Mouse (Mus musculus): ENCODE results near the gene Rftn1. TPM values are rescaled to one million over a fixed set of nuclear protein-coding genes. Genes with fewer than 3 reads are reported as not detected.
"Not testable (repeated sequence)": the region's sequence is repeated elsewhere in the genome, so short reads cannot be mapped to it uniquely, and the experiment has no call there.

Rftn1 gene
- polyA plus RNA-seq, 1 experiment: 18.6 TPM

DNA sequence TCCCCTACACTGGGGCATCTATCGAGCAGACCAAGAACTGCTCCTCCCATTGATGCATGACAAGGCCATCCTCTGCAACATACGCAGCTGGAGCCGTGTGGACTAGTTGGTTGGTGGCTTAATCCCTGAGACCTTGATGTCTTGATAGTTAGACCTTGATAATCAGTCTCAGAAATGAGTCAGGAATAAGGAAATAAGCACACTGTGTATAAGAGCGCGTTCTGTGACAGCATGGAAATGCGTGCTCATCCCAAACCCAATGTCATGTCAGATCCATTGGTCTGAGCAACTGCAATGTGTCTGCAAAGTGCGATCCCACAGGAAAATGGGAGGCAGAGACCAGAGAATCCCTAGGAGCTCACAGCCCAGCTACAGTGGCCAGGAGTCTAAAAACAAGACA lies 21.3 kb upstream of the Rftn1 start:
- Histone ChIP-seq H3K4me3 (ENCODE audit: insufficient read depth, low read depth, low read length) (no peak overlapping the region), H3K27me3 (replicated peaks; ENCODE audit: control insufficient read depth, insufficient read depth, low read length) (no peaks in the 10 kb centered on the region), H3K36me3 (ENCODE audit: control insufficient read depth, insufficient read depth, low read length) (no peaks in the 10 kb centered on the region), H3K27ac (ENCODE audit: insufficient read depth, low read depth, low read length) (no peak overlapping the region), H3K4me1 (ENCODE audit: control insufficient read depth, insufficient read depth, low read length) (no peaks in the 10 kb centered on the region)
- DNase-seq: no peak
- TF ChIP-seq CTCF (conservative IDR thresholded peaks at IDR 0.05; ENCODE audit: insufficient read depth, insufficient read length, low read depth, low read length): no peak
- no peak for TF ChIP-seq POLR2A (IDR thresholded peaks at IDR 0.05; ENCODE audit: low read depth, low read length)
- WGBS: 90% methylated on average over 7 of the region's 7 CpGs

DNA sequence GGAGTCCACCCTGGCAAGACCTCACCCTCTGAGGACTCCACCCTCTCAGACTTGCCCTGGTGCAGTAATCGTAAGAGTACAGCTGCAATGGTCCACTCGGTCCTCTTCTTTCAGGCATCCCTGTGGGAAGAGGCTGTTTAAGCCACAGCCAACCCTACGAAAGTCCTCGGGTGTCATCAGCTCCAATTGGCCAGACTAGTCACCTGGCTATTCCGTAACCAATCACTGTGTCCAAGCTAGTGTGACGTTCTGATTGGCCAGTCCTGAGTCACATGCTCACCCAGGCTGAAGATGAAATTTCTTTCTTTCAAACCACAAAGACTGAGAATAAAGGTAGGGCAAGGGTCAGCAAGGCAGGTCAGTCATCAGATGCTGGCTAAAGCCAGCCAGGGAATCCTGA lies 19.4 kb upstream of the Rftn1 start:
- no peak for DNase-seq
- 93% methylated on average over 6 of the region's 6 CpGs for WGBS
- H3K27me3 ChIP-seq (replicated peaks; ENCODE audit: control insufficient read depth, insufficient read depth, low read length): no peaks in the 10 kb centered on the region
- no peaks in the 10 kb centered on the region for H3K36me3 ChIP-seq (ENCODE audit: control insufficient read depth, insufficient read depth, low read length)
- no peaks in the 10 kb centered on the region for H3K4me1 ChIP-seq (ENCODE audit: control insufficient read depth, insufficient read depth, low read length)
- TF ChIP-seq POLR2A (IDR thresholded peaks at IDR 0.05; ENCODE audit: low read depth, low read length) (no peak), CTCF (conservative IDR thresholded peaks at IDR 0.05; ENCODE audit: insufficient read depth, insufficient read length, low read depth, low read length) (no peak)
- H3K4me3 ChIP-seq (ENCODE audit: insufficient read depth, low read depth, low read length): no peak overlapping the region
- H3K27ac ChIP-seq (ENCODE audit: insufficient read depth, low read depth, low read length): no peak overlapping the region

DNA sequence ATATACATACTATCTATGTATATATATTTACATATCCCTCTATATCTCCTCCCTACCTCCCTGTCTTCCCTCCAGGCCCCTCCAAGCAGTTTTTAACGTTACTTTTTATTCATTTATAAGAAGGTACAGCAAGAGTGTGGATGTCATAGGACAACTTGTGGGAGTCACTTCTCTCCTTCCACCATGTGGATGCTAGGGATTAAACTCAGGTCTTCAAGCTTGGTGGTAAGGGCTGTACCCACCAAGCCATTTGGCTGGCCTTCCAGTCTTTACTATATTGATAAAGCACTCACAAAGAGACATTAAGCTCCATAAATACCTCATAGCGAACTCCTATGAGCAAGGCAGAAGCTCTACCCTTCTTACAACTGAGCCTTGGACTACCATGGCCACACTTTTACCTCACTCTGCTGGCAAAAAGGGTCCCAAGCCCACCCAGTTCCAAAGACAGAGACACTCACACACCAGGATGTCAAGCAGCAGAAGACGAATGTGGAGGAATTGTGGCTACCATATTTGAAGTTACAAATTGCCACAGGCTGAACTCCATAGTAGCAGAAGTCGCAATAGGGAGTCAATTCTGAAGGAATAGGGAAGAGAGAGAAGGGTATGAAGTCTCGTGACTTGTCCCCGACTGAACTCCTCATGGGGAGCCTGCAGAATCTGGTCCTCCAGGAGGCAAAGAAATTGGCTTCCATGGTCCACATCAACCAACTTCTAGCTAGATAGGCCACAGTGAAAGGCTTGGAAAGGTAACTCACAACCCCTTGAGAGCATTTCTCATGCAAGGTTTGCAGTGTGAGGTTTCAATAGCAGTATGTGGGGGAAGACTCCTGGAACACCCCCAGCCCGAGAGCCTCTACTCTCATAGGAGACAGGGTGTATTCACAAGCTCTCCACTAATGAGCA lies 17.9 kb upstream of the Rftn1 start:
- no peak overlapping the region for H3K27ac ChIP-seq (ENCODE audit: insufficient read depth, low read depth, low read length)
- H3K4me1 ChIP-seq (ENCODE audit: control insufficient read depth, insufficient read depth, low read length): no peaks in the 10 kb centered on the region
- 87% methylated on average over 7 of the region's 7 CpGs for WGBS
- H3K4me3 ChIP-seq (ENCODE audit: insufficient read depth, low read depth, low read length): no peak overlapping the region
- no peaks in the 10 kb centered on the region for H3K27me3 ChIP-seq (replicated peaks; ENCODE audit: control insufficient read depth, insufficient read depth, low read length)
- no peaks in the 10 kb centered on the region for H3K36me3 ChIP-seq (ENCODE audit: control insufficient read depth, insufficient read depth, low read length)
- no peak for TF ChIP-seq POLR2A (IDR thresholded peaks at IDR 0.05; ENCODE audit: low read depth, low read length)
- TF ChIP-seq CTCF (conservative IDR thresholded peaks at IDR 0.05; ENCODE audit: insufficient read depth, insufficient read length, low read depth, low read length): no peak
- no peak for DNase-seq

DNA sequence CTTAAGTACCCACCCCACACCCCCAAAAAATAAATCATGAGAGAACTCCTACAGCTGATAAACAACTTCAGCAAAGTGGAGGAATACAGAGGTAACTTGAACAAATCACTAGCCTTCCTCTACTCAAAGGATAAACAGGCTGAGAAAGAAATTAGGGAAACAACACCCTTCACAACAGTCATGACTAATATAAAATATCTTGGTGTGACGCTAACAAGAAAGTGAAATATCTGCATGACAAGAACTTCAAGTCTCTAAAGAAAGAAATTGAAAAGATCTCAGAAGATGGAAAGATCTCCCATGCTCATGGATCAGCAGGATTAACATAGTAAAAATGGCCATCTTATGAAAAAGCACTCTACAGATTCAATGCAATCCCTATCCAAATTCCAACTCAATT lies 15.8 kb upstream of the Rftn1 start:
- not testable (repeated sequence) for H3K27ac ChIP-seq (ENCODE audit: insufficient read depth, low read depth, low read length); H3K36me3 ChIP-seq (ENCODE audit: control insufficient read depth, insufficient read depth, low read length); H3K4me3 ChIP-seq (ENCODE audit: insufficient read depth, low read depth, low read length); H3K4me1 ChIP-seq (ENCODE audit: control insufficient read depth, insufficient read depth, low read length); H3K27me3 ChIP-seq (replicated peaks; ENCODE audit: control insufficient read depth, insufficient read depth, low read length); DNase-seq
- 96% methylated on average over 1 of the region's 1 CpGs for WGBS

DNA sequence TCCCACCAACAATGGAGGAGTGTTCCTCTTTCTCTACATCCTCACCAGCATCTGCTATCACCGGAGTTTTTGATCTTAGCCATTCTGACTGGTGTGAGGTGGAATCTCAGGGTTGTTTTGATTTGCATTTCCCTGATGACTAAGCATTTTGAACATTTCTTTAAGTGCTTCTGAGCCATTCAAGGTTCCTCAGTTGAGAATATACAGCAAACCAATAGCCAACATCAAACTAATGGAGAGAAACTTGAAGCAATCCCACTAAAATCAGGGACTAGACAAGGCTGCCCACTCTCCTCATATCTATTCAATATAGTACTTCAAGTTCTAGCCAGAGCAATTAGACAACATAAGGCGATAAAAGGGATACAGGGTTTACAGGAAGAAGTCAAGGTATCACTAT lies 15.4 kb upstream of the Rftn1 start:
- H3K27me3 ChIP-seq (replicated peaks; ENCODE audit: control insufficient read depth, insufficient read depth, low read length); H3K27ac ChIP-seq (ENCODE audit: insufficient read depth, low read depth, low read length); H3K4me3 ChIP-seq (ENCODE audit: insufficient read depth, low read depth, low read length); DNase-seq; H3K36me3 ChIP-seq (ENCODE audit: control insufficient read depth, insufficient read depth, low read length); H3K4me1 ChIP-seq (ENCODE audit: control insufficient read depth, insufficient read depth, low read length): not testable (repeated sequence)
- WGBS: 85% methylated on average over 2 of the region's 2 CpGs

DNA sequence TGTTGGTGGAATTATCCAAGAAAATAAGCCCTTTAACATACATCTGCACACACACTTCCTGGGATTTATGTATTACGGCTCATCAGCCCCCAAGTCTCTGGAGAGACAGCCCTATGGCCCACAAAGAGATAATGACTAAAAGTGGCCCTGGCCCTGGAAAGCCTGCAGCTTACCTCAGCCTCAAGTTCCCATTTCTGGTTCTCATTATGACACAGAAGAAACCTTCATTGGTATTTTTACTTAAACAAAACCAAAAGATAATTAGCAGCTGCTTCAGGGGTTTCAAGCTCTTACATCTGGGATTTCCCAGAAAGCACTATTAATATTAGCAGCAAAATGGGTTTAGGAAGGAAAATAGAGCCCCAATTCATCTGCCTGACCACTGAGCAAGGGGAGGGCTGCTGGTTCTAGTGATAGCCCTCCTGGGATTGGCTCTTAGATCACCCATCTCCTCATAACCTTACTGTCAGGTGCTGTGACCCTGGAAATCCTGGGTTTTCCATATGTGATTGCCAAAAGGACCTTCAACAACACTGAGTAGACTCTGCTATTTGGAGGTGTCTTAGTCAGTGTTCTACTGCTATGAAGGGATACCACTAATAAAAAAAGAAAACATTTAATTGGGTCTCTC lies 14.8 kb upstream of the Rftn1 start:
- H3K4me1 ChIP-seq (ENCODE audit: control insufficient read depth, insufficient read depth, low read length): no peaks in the 10 kb centered on the region
- TF ChIP-seq POLR2A (IDR thresholded peaks at IDR 0.05; ENCODE audit: low read depth, low read length) (no peak), CTCF (conservative IDR thresholded peaks at IDR 0.05; ENCODE audit: insufficient read depth, insufficient read length, low read depth, low read length) (no peak)
- no peak for DNase-seq
- no peaks in the 10 kb centered on the region for H3K36me3 ChIP-seq (ENCODE audit: control insufficient read depth, insufficient read depth, low read length)
- whole genome bisulfite sequencing: 80% methylated on average over 1 of the region's 1 CpGs
- no peaks in the 10 kb centered on the region for H3K27me3 ChIP-seq (replicated peaks; ENCODE audit: control insufficient read depth, insufficient read depth, low read length)
- H3K27ac ChIP-seq (ENCODE audit: insufficient read depth, low read depth, low read length): no peak overlapping the region
- no peak overlapping the region for H3K4me3 ChIP-seq (ENCODE audit: insufficient read depth, low read depth, low read length)

DNA sequence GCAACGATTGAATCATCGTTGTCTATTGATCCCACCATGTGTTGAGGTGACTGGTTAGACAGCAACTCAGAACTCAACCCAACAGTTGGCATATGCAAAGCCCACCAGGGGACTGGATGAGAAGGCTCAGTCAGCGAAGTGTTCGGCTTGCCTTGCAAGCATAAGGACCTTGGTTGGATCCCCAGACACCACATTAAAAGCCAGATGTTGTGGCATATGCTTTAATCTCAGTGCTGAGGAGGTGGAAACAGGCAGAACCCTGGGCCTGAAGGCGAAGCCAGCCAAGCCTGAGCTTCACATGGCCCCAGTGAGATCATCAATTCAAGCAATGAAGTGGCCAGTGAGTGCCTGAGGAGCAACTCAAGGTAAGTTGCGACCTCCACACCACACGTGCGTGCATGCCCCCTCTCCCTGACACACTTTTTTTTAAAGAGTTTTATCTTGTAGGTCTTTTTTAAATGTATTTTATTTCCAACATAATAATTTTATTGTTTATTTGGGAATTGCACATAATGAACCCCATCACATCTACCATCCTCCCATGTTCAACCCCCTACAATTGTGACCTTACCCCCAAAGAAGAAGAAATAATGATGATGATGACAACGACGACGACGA lies 11.5 kb upstream of the Rftn1 start:
- Histone ChIP-seq H3K4me1 (ENCODE audit: control insufficient read depth, insufficient read depth, low read length) (no peaks in the 10 kb centered on the region), H3K36me3 (ENCODE audit: control insufficient read depth, insufficient read depth, low read length) (no peaks in the 10 kb centered on the region), H3K27me3 (replicated peaks; ENCODE audit: control insufficient read depth, insufficient read depth, low read length) (no peaks in the 10 kb centered on the region), H3K27ac (ENCODE audit: insufficient read depth, low read depth, low read length) (no peak overlapping the region), H3K4me3 (ENCODE audit: insufficient read depth, low read depth, low read length) (no peak overlapping the region)
- no peak for DNase-seq
- no peak for TF ChIP-seq POLR2A (IDR thresholded peaks at IDR 0.05; ENCODE audit: low read depth, low read length)
- TF ChIP-seq CTCF (conservative IDR thresholded peaks at IDR 0.05; ENCODE audit: insufficient read depth, insufficient read length, low read depth, low read length): no peak
- WGBS: 94% methylated on average over 12 of the region's 12 CpGs
